Mouse (Mus musculus): Measurements from ENCODE around the gene Ghr. TPM values are rescaled to one million over a fixed set of nuclear protein-coding genes. Genes with fewer than 3 reads are reported as not detected.

Ghr gene
- total and polyA plus RNA-seq, 2 experiments from 2014 or later, result 7.9 to 11.8 TPM

GRCm38 (mm10) chr15:3290435-3290834 is 292.9 kb downstream of the Ghr start:
- H3K27ac ChIP-seq (ENCODE audit: low read depth, low read length), result no peak overlapping the region
- no peaks in the 10 kb centered on the region for H3K9me3 ChIP-seq (ENCODE audit: low read length)
- 96% methylated on average over 3 of the region's 3 CpGs for WGBS
- no peak for TF ChIP-seq CTCF (IDR thresholded peaks at IDR 0.05)
- H3K4me3 ChIP-seq (ENCODE audit: low read depth, low read length), result no peak overlapping the region
- H3K27me3 ChIP-seq (ENCODE audit: insufficient read depth, low read length), result no peaks in the 10 kb centered on the region
- no peak for DNase-seq (ENCODE audit: low spot score)
- H3K4me1 ChIP-seq (ENCODE audit: insufficient read depth, low read length), result no peaks in the 10 kb centered on the region
- no peak for ATAC-seq (ENCODE audit: low FRiP score)
- H3K9ac ChIP-seq (replicated peaks; ENCODE audit: low read length, poor library complexity, severe bottlenecking), result no peak overlapping the region
- H3K36me3 ChIP-seq (ENCODE audit: insufficient read depth, low read length), result no peaks in the 10 kb centered on the region
- no peak overlapping the region for H3K4me2 ChIP-seq (ENCODE audit: low read depth, low read length, poor library complexity, severe bottlenecking)

DNA sequence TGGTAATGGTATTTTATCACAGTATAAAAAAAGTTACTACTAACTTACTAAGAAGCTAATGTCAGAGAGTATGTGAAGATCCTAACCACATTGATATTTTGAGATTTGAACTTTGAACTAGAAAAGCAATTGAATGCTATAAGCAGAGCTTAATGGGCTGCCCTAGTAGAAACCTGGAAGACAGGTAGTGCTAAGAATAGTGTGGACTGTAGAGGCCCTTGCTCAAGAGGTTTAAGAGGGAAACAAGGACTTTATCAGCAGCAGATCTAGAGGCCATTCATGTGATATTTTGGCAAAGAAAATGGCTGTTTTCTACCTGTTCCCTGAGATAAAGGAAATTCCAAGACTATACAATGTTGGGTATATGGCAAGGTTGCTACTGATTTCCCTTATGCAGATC is 297.3 kb downstream of the Ghr start:
- no peak for ATAC-seq (ENCODE audit: low FRiP score)
- TF ChIP-seq CTCF (IDR thresholded peaks at IDR 0.05), result no peak

GRCm38 (mm10) chr15:3281737-3282136 is 301.6 kb downstream of the Ghr start:
- no peaks in the 10 kb centered on the region for H3K27me3 ChIP-seq (ENCODE audit: insufficient read depth, low read length)
- DNase-seq (ENCODE audit: low spot score), result no peak
- no peaks in the 10 kb centered on the region for H3K4me1 ChIP-seq (ENCODE audit: insufficient read depth, low read length)
- H3K4me3 ChIP-seq (ENCODE audit: low read depth, low read length), result no peak overlapping the region
- H3K27ac ChIP-seq (ENCODE audit: low read depth, low read length), result no peak overlapping the region
- no peak overlapping the region for H3K9ac ChIP-seq (replicated peaks; ENCODE audit: low read length, poor library complexity, severe bottlenecking)
- H3K4me2 ChIP-seq (ENCODE audit: low read depth, low read length, poor library complexity, severe bottlenecking), result no peak overlapping the region
- WGBS, result 58% methylated on average over 1 of the region's 1 CpGs
- H3K9me3 ChIP-seq (ENCODE audit: low read length), result no peaks in the 10 kb centered on the region
- no peak for ATAC-seq (ENCODE audit: low FRiP score)
- H3K36me3 ChIP-seq (ENCODE audit: insufficient read depth, low read length), result peaks cover 3% of the 10 kb centered on the region; the same call in 1 of the 2 replicates
- TF ChIP-seq CTCF (IDR thresholded peaks at IDR 0.05), result no peak

More for the DNA sequence above, 297.3 kb downstream of the Ghr start:
- H3K9me3 ChIP-seq (ENCODE audit: low read length), result no peaks in the 10 kb centered on the region
- no peak for DNase-seq (ENCODE audit: low spot score)
- H3K4me3 ChIP-seq (ENCODE audit: low read depth, low read length), result no peak overlapping the region
- H3K4me1 ChIP-seq (ENCODE audit: insufficient read depth, low read length), result no peaks in the 10 kb centered on the region
- no peaks in the 10 kb centered on the region for H3K27me3 ChIP-seq (ENCODE audit: insufficient read depth, low read length)
- H3K9ac ChIP-seq (replicated peaks; ENCODE audit: low read length, poor library complexity, severe bottlenecking), result no peak overlapping the region
- no peak overlapping the region for H3K4me2 ChIP-seq (ENCODE audit: low read depth, low read length, poor library complexity, severe bottlenecking)
- H3K36me3 ChIP-seq (ENCODE audit: insufficient read depth, low read length), result no peaks in the 10 kb centered on the region
- no peak overlapping the region for H3K27ac ChIP-seq (ENCODE audit: low read depth, low read length)

DNA sequence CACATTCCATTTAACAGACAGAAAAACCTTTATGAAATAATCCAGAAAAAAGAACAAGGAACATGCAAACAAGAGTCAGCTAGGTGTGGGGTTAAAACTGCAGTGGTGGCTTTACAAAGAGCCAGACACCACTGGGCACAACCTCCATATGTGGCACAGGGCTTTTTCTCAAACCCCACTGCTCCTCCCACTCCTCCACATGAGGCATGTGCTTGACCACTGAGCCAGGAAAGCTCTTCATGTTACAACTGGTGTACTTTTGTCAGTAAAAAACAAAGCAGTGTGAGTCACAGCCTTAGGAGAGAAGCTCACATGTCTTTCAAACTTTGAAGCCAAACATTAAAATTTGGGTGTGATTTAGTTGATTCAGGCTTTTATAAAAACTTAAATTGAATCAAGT is 302.1 kb downstream of the Ghr start:
- H3K9me3 ChIP-seq (ENCODE audit: low read length), result no peaks in the 10 kb centered on the region
- H3K27me3 ChIP-seq (ENCODE audit: insufficient read depth, low read length), result no peaks in the 10 kb centered on the region
- H3K4me2 ChIP-seq (ENCODE audit: low read depth, low read length, poor library complexity, severe bottlenecking), result no peak overlapping the region

GRCm38 (mm10) chr15:3279242-3279641 is 304.1 kb downstream of the Ghr start:
- DNase-seq (ENCODE audit: low spot score) (no peak), ATAC-seq (ENCODE audit: low FRiP score) (no peak)
- no peak for TF ChIP-seq CTCF (IDR thresholded peaks at IDR 0.05)
- 81% methylated on average over 7 of the region's 7 CpGs for WGBS
- Histone ChIP-seq H3K4me3 (ENCODE audit: low read depth, low read length) (no peak overlapping the region), H3K9me3 (ENCODE audit: low read length) (no peaks in the 10 kb centered on the region), H3K9ac (replicated peaks; ENCODE audit: low read length, poor library complexity, severe bottlenecking) (no peak overlapping the region), H3K27me3 (ENCODE audit: insufficient read depth, low read length) (no peaks in the 10 kb centered on the region), H3K4me1 (ENCODE audit: insufficient read depth, low read length) (no peaks in the 10 kb centered on the region), H3K36me3 (ENCODE audit: insufficient read depth, low read length) (peaks cover 3% of the 10 kb centered on the region; the same call in 1 of the 2 replicates), H3K4me2 (ENCODE audit: low read depth, low read length, poor library complexity, severe bottlenecking) (no peak overlapping the region), H3K27ac (ENCODE audit: low read depth, low read length) (no peak overlapping the region)

More for the DNA sequence above, 302.1 kb downstream of the Ghr start:
- no peak overlapping the region for H3K4me3 ChIP-seq (ENCODE audit: low read depth, low read length)
- H3K27ac ChIP-seq (ENCODE audit: low read depth, low read length), result no peak overlapping the region
- ATAC-seq (ENCODE audit: low FRiP score) (no peak), DNase-seq (ENCODE audit: low spot score) (no peak)
- peaks cover 3% of the 10 kb centered on the region; the same call in 1 of the 2 replicates for H3K36me3 ChIP-seq (ENCODE audit: insufficient read depth, low read length)
- no peak overlapping the region for H3K9ac ChIP-seq (replicated peaks; ENCODE audit: low read length, poor library complexity, severe bottlenecking)
- no peaks in the 10 kb centered on the region for H3K4me1 ChIP-seq (ENCODE audit: insufficient read depth, low read length)
- no peak for TF ChIP-seq CTCF (IDR thresholded peaks at IDR 0.05)

DNA sequence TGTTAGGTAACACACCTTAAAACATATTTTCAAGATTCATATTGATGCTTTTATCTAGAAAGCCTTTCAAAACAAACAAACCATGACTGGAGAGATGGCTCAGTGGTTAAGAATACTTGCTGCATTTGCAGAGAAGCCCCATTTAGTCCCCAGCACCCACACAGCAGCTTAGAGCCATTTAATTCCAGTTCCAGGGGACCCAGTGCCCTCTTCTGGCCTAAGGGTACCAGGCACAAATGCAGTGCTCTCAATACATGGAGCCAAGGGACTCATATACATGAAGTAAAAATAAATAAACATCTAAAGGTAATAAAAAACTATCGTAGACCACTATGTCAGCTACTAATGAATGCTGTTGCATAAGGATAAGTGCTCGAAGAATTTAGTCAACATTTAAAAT is 305.9 kb downstream of the Ghr start:
- H3K4me1 ChIP-seq (ENCODE audit: insufficient read depth, low read length), result no peaks in the 10 kb centered on the region
- no peak overlapping the region for H3K9ac ChIP-seq (replicated peaks; ENCODE audit: low read length, poor library complexity, severe bottlenecking)
- peaks cover 3% of the 10 kb centered on the region; the same call in 1 of the 2 replicates for H3K36me3 ChIP-seq (ENCODE audit: insufficient read depth, low read length)
- no peaks in the 10 kb centered on the region for H3K27me3 ChIP-seq (ENCODE audit: insufficient read depth, low read length)
- H3K4me3 ChIP-seq (ENCODE audit: low read depth, low read length), result no peak overlapping the region
- WGBS, result 97% methylated on average over 2 of the region's 2 CpGs
- no peak overlapping the region for H3K27ac ChIP-seq (ENCODE audit: low read depth, low read length)
- TF ChIP-seq CTCF (IDR thresholded peaks at IDR 0.05), result no peak
- no peaks in the 10 kb centered on the region for H3K9me3 ChIP-seq (ENCODE audit: low read length)
- ATAC-seq (ENCODE audit: low FRiP score) (no peak), DNase-seq (ENCODE audit: low spot score) (no peak)
- no peak overlapping the region for H3K4me2 ChIP-seq (ENCODE audit: low read depth, low read length, poor library complexity, severe bottlenecking)

All from midbrain, postnatal 0 days (tissue).